Mouse (Mus musculus): Measurements from ENCODE around the gene Magi3. TPM values are rescaled to one million over a fixed set of nuclear protein-coding genes. Genes with fewer than 3 reads are reported as not detected.

Magi3 gene
- total RNA-seq, 2 experiments from 2014 or later, result 26.7 to 27.6 TPM

GRCm38 (mm10) chr3:104032747-104033146 lies 187.4 kb downstream of the Magi3 start:
- DNase-seq (ENCODE audit: low spot score in 2 of 2), result no peak

GRCm38 (mm10) chr3:104032086-104032485 lies 188.1 kb downstream of the Magi3 start:
- DNase-seq (ENCODE audit: low spot score in 2 of 2), result no peak

GRCm38 (mm10) chr3:104026938-104027337 lies 193.2 kb downstream of the Magi3 start:
- no peak for DNase-seq (ENCODE audit: low spot score in 2 of 2)

- no peak for DNase-seq (ENCODE audit: low spot score in 2 of 2)
Measured at GRCm38 (mm10) chr3:104020101-104020500, 200.1 kb downstream of the Magi3 start.

- DNase-seq (ENCODE audit: low spot score in 2 of 2), result no peak
Measured at GRCm38 (mm10) chr3:104019453-104019852, 200.7 kb downstream of the Magi3 start.

GRCm38 (mm10) chr3:104017931-104018330 lies 202.2 kb downstream of the Magi3 start:
- no peak for DNase-seq (ENCODE audit: low spot score in 2 of 2)

- no peak for DNase-seq (ENCODE audit: low spot score in 2 of 2)
Measured at GRCm38 (mm10) chr3:104011972-104012371, 208.2 kb downstream of the Magi3 start.

- no peak for DNase-seq (ENCODE audit: low spot score in 2 of 2)
Measured at GRCm38 (mm10) chr3:104009924-104010662, 210.1 kb downstream of the Magi3 start.

GRCm38 (mm10) chr3:104007479-104007878 lies 212.7 kb downstream of the Magi3 start:
- DNase-seq (ENCODE audit: low spot score in 2 of 2), result peak in 1 of 2 experiments; percentile 35

- DNase-seq (ENCODE audit: low spot score in 2 of 2), result no peak
Measured at GRCm38 (mm10) chr3:104006896-104007466, 213.2 kb downstream of the Magi3 start.

- no peak for DNase-seq (ENCODE audit: low spot score in 2 of 2)
Measured at GRCm38 (mm10) chr3:103998724-103999123, 221.4 kb downstream of the Magi3 start.

GRCm38 (mm10) chr3:103991271-103991670 lies 228.9 kb downstream of the Magi3 start:
- DNase-seq (ENCODE audit: low spot score in 2 of 2), result no peak

GRCm38 (mm10) chr3:103989352-103989751 lies 230.8 kb downstream of the Magi3 start:
- DNase-seq (ENCODE audit: low spot score in 2 of 2), result no peak

GRCm38 (mm10) chr3:103987831-103988432 lies 232.2 kb downstream of the Magi3 start:
- no peak for DNase-seq (ENCODE audit: low spot score in 2 of 2)

GRCm38 (mm10) chr3:103985194-103985593 lies 235.0 kb downstream of the Magi3 start:
- no peak for DNase-seq (ENCODE audit: low spot score in 2 of 2)

GRCm38 (mm10) chr3:103984556-103984955 lies 235.6 kb downstream of the Magi3 start:
- DNase-seq (ENCODE audit: low spot score in 2 of 2), result no peak

- DNase-seq (ENCODE audit: low spot score in 2 of 2), result no peak
Measured at GRCm38 (mm10) chr3:103971157-103971556, 249.0 kb downstream of the Magi3 start.

- DNase-seq (ENCODE audit: low spot score in 2 of 2), result peak; percentile 59 to 61
Measured at GRCm38 (mm10) chr3:103968701-103969100, 251.5 kb downstream of the Magi3 start.

- peak; percentile 85 to 87 for DNase-seq (ENCODE audit: low spot score in 2 of 2)
Measured at GRCm38 (mm10) chr3:103967861-103968691, 252.1 kb downstream of the Magi3 start, which contains the start of gene Phtf1. Phtf1 (plus strand) TSS chr3:103968110.

GRCm38 (mm10) chr3:103967231-103967630 lies 252.9 kb downstream of the Magi3 start:
- DNase-seq (ENCODE audit: low spot score in 2 of 2), result no peak
